Mouse (Mus musculus): Measurements from ENCODE around the gene Pola2. TPM values are rescaled to one million over a fixed set of nuclear protein-coding genes. Genes with fewer than 3 reads are reported as not detected.

The Pola2 gene
- polyA plus RNA-seq, 1 experiment from 2014 or later = 53.8 TPM

GRCm38 (mm10) chr19:5952071-5952691 is 11.8 kb downstream of the Pola2 start:
- no peak overlapping the region for H3K4me3 ChIP-seq (replicated peaks)
- no peaks in the 10 kb centered on the region for H3K9me3 ChIP-seq (replicated peaks)
- peak; percentile 40 for ATAC-seq (ENCODE audit: insufficient read depth)
- WGBS (ENCODE audit: insufficient replicate concordance) = 76% methylated on average over 13 of the region's 13 CpGs
- H3K27me3 ChIP-seq = no peaks in the 10 kb centered on the region
- no peak overlapping the region for H3K4me2 ChIP-seq
- peak overlapping the region; percentile 38; the same call in 1 of the 2 replicates for H3K27ac ChIP-seq (replicated peaks)
- no peak overlapping the region for H3K9ac ChIP-seq
- H3K4me1 ChIP-seq (replicated peaks) = peaks cover 16% of the 10 kb centered on the region
- peaks cover 98% of the 10 kb centered on the region for H3K36me3 ChIP-seq (replicated peaks)

GRCm38 (mm10) chr19:5951631-5952030 is 12.4 kb downstream of the Pola2 start:
- Histone ChIP-seq H3K4me2 (no peak overlapping the region), H3K36me3 (replicated peaks) (peaks cover 98% of the 10 kb centered on the region), H3K4me1 (replicated peaks) (peaks cover 18% of the 10 kb centered on the region), H3K9me3 (replicated peaks) (no peaks in the 10 kb centered on the region), H3K27me3 (no peaks in the 10 kb centered on the region), H3K4me3 (replicated peaks) (no peak overlapping the region), H3K9ac (no peak overlapping the region), H3K27ac (replicated peaks) (no peak overlapping the region; the same call in 1 of the 2 replicates)
- ATAC-seq (ENCODE audit: insufficient read depth) = no peak
- WGBS (ENCODE audit: insufficient replicate concordance) = 84% methylated on average over 16 of the region's 16 CpGs

- Histone ChIP-seq H3K36me3 (replicated peaks) (peaks cover 99% of the 10 kb centered on the region), H3K27me3 (no peaks in the 10 kb centered on the region), H3K9me3 (replicated peaks) (no peaks in the 10 kb centered on the region), H3K4me3 (replicated peaks) (no peak overlapping the region), H3K4me2 (no peak overlapping the region), H3K9ac (no peak overlapping the region), H3K4me1 (replicated peaks) (peaks cover 19% of the 10 kb centered on the region), H3K27ac (replicated peaks) (no peak overlapping the region)
- 87% methylated on average over 11 of the region's 11 CpGs for WGBS (ENCODE audit: insufficient replicate concordance)
- ATAC-seq (ENCODE audit: insufficient read depth) = no peak
Observed at GRCm38 (mm10) chr19:5950218-5950617, 13.8 kb downstream of the Pola2 start.

- no peak overlapping the region for H3K9ac ChIP-seq
- H3K36me3 ChIP-seq (replicated peaks) = peaks cover 99% of the 10 kb centered on the region
- H3K9me3 ChIP-seq (replicated peaks) = no peaks in the 10 kb centered on the region
- H3K27ac ChIP-seq (replicated peaks) = peak overlapping the region; percentile 62
- H3K4me2 ChIP-seq = no peak overlapping the region
- no peak for ATAC-seq (ENCODE audit: insufficient read depth)
- WGBS (ENCODE audit: insufficient replicate concordance) = 81% methylated on average over 8 of the region's 8 CpGs
- H3K4me3 ChIP-seq (replicated peaks) = no peak overlapping the region
- peaks cover 26% of the 10 kb centered on the region for H3K4me1 ChIP-seq (replicated peaks)
- no peaks in the 10 kb centered on the region for H3K27me3 ChIP-seq
Observed at GRCm38 (mm10) chr19:5945891-5946290, 18.1 kb downstream of the Pola2 start.

DNA sequence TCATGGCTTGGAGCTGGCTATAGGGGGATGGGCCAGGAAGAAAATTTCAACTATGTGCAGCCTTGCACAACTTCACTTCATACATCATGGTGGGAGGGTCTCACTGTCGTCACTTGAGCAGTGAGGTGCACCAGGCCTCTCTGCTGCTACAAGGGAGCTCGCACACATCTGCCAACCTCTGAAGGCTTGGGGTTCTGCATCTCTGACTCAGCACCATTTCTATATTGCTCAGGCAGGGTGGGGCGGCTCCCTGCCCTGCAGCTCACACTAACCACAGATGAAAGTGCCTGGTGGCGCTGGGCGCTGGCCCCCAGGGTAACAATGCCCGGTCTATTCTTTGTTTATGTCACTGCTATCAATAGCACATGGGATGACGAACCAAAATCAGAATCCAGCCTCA is 19.0 kb downstream of the Pola2 start:
- peaks cover 99% of the 10 kb centered on the region for H3K36me3 ChIP-seq (replicated peaks)
- 63% methylated on average over 7 of the region's 7 CpGs for WGBS (ENCODE audit: insufficient replicate concordance)

GRCm38 (mm10) chr19:5944145-5944544 is 19.9 kb downstream of the Pola2 start:
- Histone ChIP-seq H3K27ac (replicated peaks) (0 out of 2 replicates have a peak overlapping the region, but pooled peaks have one; percentile 6), H3K36me3 (replicated peaks) (peaks cover 99% of the 10 kb centered on the region)
- WGBS (ENCODE audit: insufficient replicate concordance) = 69% methylated on average over 8 of the region's 8 CpGs

More for the DNA sequence above, 19.0 kb downstream of the Pola2 start:
- Histone ChIP-seq H3K4me2 (no peak overlapping the region), H3K27ac (replicated peaks) (peak overlapping the region; percentile 62; the same call in 1 of the 2 replicates), H3K9me3 (replicated peaks) (no peaks in the 10 kb centered on the region), H3K4me3 (replicated peaks) (no peak overlapping the region), H3K27me3 (no peaks in the 10 kb centered on the region), H3K4me1 (replicated peaks) (peaks cover 30% of the 10 kb centered on the region), H3K9ac (no peak overlapping the region)
- ATAC-seq (ENCODE audit: insufficient read depth) = peak; percentile 36; the same call in 1 of the 2 replicates

DNA sequence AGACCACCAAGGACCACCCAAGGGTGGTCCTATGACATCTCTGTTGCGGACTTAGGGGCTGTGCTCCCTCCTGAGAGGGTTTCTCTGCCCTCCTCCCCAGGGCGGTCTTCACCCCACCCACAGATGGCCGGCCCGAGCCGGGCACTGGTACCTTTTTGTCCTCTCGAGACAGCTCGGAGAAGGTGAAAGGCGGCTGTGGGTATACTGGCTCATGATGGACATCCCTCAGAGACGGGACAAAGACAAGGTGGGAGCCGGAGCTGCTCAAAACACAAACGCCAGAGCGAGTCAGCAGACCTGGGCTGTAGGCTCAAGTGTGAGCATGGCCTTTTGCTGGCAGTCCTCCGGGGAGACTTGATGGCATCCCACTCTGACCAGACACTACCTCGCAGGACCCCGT is 20.6 kb downstream of the Pola2 start:
- no peak overlapping the region for H3K4me2 ChIP-seq
- no peak overlapping the region for H3K4me3 ChIP-seq (replicated peaks)
- no peak overlapping the region for H3K9ac ChIP-seq
- no peak for ATAC-seq (ENCODE audit: insufficient read depth)
- H3K27ac ChIP-seq (replicated peaks) = no peak overlapping the region
- no peaks in the 10 kb centered on the region for H3K27me3 ChIP-seq
- no peaks in the 10 kb centered on the region for H3K9me3 ChIP-seq (replicated peaks)
- peaks cover 44% of the 10 kb centered on the region for H3K4me1 ChIP-seq (replicated peaks)
- 87% methylated on average over 15 of the region's 15 CpGs for WGBS (ENCODE audit: insufficient replicate concordance)
- H3K36me3 ChIP-seq (replicated peaks) = peaks cover 93% of the 10 kb centered on the region

More at GRCm38 (mm10) chr19:5944145-5944544, 19.9 kb downstream of the Pola2 start:
- Histone ChIP-seq H3K9ac (no peak overlapping the region), H3K4me3 (replicated peaks) (no peak overlapping the region), H3K4me1 (replicated peaks) (peaks cover 36% of the 10 kb centered on the region), H3K4me2 (no peak overlapping the region), H3K27me3 (no peaks in the 10 kb centered on the region), H3K9me3 (replicated peaks) (no peaks in the 10 kb centered on the region)
- ATAC-seq (ENCODE audit: insufficient read depth) = no peak

DNA sequence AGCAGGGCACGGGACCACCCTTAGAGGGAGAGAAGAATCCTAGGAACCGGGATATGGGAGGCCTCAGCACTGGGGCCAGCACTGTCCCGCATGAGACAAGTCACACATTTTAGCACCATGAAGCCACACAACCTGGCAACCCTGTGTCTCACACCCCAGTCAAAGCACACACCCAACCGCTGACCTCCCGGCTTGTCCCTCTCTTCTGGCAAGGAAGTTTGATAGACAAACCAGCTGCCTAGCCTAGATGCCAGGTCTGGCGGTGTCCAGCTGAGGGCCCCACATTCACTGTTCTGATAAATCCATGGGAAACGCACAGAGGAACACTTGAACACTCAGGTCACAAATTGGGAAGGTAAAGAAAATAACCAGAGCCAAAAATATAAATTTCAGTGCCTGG is 21.4 kb downstream of the Pola2 start:
- Histone ChIP-seq H3K27me3 (no peaks in the 10 kb centered on the region), H3K4me2 (no peak overlapping the region), H3K4me3 (replicated peaks) (no peak overlapping the region), H3K36me3 (replicated peaks) (peaks cover 84% of the 10 kb centered on the region), H3K9ac (no peak overlapping the region), H3K9me3 (replicated peaks) (no peaks in the 10 kb centered on the region), H3K4me1 (replicated peaks) (peaks cover 52% of the 10 kb centered on the region), H3K27ac (replicated peaks) (no peak overlapping the region)
- WGBS (ENCODE audit: insufficient replicate concordance) = 80% methylated on average over 7 of the region's 7 CpGs
- ATAC-seq (ENCODE audit: insufficient read depth) = no peak

- Histone ChIP-seq H3K4me1 (replicated peaks) (peaks cover 53% of the 10 kb centered on the region), H3K27me3 (no peaks in the 10 kb centered on the region), H3K36me3 (replicated peaks) (peaks cover 66% of the 10 kb centered on the region), H3K4me2 (no peak overlapping the region), H3K27ac (replicated peaks) (no peak overlapping the region), H3K9me3 (replicated peaks) (no peaks in the 10 kb centered on the region), H3K9ac (no peak overlapping the region), H3K4me3 (replicated peaks) (no peak overlapping the region)
- ATAC-seq (ENCODE audit: insufficient read depth) = no peak
- WGBS (ENCODE audit: insufficient replicate concordance) = 88% methylated on average over 10 of the region's 10 CpGs
Observed at GRCm38 (mm10) chr19:5940656-5941055, 23.3 kb downstream of the Pola2 start.

DNA sequence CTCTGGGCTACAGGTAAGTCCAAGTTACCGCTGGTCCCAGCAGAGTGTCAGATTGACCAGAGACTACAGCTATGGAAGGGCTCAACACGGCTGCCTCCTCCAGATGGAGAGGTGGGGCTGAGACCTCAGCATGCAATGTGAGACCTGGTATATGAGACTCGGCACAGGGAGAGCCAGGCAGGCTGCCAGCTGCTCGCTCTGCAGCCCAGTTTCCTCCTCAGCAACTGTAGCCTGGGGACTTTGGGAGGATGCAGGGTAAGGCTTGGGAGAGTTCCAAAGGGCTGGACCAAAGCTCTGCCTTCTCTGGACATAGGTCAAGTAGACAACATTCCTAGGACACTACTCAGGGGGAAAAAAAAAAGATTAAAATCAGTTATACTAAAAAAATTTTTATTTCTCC is 23.8 kb downstream of the Pola2 start:
- Histone ChIP-seq H3K4me2 (no peak overlapping the region), H3K36me3 (replicated peaks) (peaks cover 61% of the 10 kb centered on the region), H3K27ac (replicated peaks) (no peak overlapping the region), H3K27me3 (no peaks in the 10 kb centered on the region; the same call in 1 of the 2 replicates), H3K9me3 (replicated peaks) (no peaks in the 10 kb centered on the region), H3K9ac (no peak overlapping the region), H3K4me1 (replicated peaks) (peaks cover 53% of the 10 kb centered on the region), H3K4me3 (replicated peaks) (no peak overlapping the region)
- no peak for ATAC-seq (ENCODE audit: insufficient read depth)
- WGBS (ENCODE audit: insufficient replicate concordance) = 83% methylated on average over 4 of the region's 4 CpGs

DNA sequence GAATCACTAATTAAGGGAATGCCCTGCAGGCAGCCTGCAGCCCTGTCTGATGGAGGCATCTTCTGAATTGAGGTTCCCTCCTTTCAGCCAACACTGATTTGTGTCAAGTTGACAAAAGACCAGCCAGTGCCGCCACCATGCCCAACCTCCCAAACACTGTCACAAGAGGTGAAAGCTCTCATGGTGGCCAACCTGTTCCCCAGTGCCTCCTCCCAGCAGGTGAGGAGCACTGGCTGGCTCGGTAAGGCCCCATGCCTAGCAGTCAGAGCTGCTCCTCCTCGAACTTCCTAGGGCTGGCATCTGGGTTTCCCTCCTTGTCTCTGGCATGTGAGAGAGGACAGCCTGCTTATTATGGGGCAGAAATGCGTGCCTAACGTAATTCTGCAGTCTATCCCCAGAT is 24.3 kb downstream of the Pola2 start:
- H3K4me1 ChIP-seq (replicated peaks) = peaks cover 49% of the 10 kb centered on the region
- no peak overlapping the region for H3K27ac ChIP-seq (replicated peaks)
- ATAC-seq (ENCODE audit: insufficient read depth) = no peak
- H3K27me3 ChIP-seq = peaks cover under 1% of the 10 kb centered on the region
- no peak overlapping the region for H3K9ac ChIP-seq
- peaks cover 56% of the 10 kb centered on the region for H3K36me3 ChIP-seq (replicated peaks)
- no peak overlapping the region for H3K4me2 ChIP-seq
- H3K9me3 ChIP-seq (replicated peaks) = no peaks in the 10 kb centered on the region
- no peak overlapping the region for H3K4me3 ChIP-seq (replicated peaks)
- WGBS (ENCODE audit: insufficient replicate concordance) = 81% methylated on average over 5 of the region's 5 CpGs

DNA sequence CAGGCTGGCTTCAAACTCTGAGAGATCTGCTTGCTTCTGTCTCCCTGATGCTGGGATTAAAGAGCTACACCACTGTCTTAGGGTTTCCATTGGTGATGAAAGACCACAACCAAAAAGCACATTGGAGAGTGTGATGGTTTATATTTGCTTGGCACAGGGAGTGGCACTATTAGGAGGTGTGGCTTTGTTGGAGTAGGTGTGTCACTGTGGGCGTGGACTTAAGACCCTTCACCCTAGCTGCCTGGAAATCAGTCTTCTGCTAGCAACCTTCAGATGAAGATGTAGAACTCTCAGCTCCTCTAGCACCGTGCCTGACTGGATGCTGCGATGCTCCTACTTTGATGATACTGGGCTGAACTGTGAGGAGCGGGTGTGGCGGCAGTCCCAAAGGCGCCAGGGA is 25.5 kb downstream of the Pola2 start:
- peak; percentile 47; the same call in 1 of the 2 replicates for ATAC-seq (ENCODE audit: insufficient read depth)
- no peaks in the 10 kb centered on the region for H3K9me3 ChIP-seq (replicated peaks)
- peaks cover 44% of the 10 kb centered on the region for H3K4me1 ChIP-seq (replicated peaks)
- H3K27me3 ChIP-seq = peaks cover 12% of the 10 kb centered on the region
- 69% methylated on average over 6 of the region's 6 CpGs for WGBS (ENCODE audit: insufficient replicate concordance)
- H3K36me3 ChIP-seq (replicated peaks) = peaks cover 44% of the 10 kb centered on the region
- H3K4me2 ChIP-seq = peak overlapping the region; percentile 50
- peak overlapping the region; percentile 53 for H3K27ac ChIP-seq (replicated peaks)
- no peak overlapping the region for H3K4me3 ChIP-seq (replicated peaks)
- no peak overlapping the region for H3K9ac ChIP-seq
